Mouse (Mus musculus) 3T3-L1 (cell line): ENCODE data around the gene Grk6.
"Not testable (repeated sequence)": the region's sequence is repeated elsewhere in the genome, so short reads cannot be mapped to it uniquely, and the experiment has no call there.

Source experiments
- DNase-seq: peaks from one replicate; pipeline ENCODE4 v3.0.0-alpha.2; 2015; ENCODE audit warnings: low read depth, low spot score

Grk6 gene

DNA sequence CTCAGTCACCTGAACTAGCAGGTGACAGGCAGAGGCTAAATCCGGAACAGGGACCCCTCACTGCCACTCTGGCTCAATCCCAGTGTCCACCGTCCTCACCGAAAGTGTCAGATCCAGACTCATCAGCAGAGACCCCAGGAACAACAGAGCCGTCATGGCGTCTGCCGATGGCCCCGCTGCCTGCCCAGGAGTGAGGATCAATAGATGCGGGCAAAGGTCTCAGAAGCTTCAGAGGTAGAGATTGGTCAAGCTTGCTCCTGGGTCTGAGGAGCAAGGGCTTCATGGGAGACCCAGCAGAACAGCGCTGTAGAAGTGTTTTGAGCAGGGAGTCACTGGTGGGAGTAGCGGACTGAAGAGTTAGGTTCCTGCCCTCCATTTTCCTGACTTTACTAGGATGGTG is 18.3 kb upstream of the Grk6 start, which contains the start of gene F12:
F12 (minus strand) TSS at position 181 of the 400 bp plus-strand sequence.
- no peak for DNase-seq

GRCm38 (mm10) chr13:55429226-55429888 is 15.5 kb upstream of the Grk6 start:
- DNase-seq, result no peak

GRCm38 (mm10) chr13:55430566-55430965 is 14.3 kb upstream of the Grk6 start:
- peak; percentile 54 for DNase-seq

DNA sequence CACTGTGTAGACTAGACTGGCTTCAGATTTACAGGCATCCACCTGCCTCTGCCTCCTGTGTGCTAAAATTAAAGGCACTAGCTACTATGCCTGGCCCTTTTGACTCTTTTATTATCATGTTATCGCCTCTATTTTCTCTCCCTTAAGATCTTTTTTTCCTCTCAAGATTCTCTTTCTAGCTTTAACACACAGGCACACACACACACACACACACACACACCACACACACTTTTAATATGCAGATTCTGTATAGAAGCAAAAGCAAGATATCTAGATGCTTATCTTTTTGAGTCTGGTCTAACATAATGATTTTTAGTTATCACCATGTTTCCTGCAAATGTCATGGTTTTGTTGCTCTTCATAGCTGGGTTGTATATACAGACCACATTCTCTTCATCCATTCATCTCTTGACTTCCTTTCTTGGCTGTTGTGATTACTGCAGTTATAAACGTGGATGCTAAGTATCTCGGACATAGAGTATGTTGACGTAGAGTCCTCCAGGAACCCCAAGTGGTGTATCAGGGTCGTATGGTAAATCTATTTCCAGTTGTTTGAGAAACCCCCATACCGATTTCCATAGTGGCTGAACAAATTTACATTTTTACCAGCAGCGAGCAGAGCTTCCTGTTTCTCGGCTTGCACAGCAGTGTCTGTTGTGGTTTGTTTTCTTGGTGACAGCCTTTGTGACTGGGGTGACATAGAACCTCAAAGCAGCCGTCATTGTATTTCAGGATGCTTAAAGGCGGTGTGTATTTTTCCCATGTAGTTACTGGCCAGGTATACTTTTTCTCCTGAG is 12.8 kb upstream of the Grk6 start:
- DNase-seq, result no peak

- DNase-seq, result not testable (repeated sequence)
Observed at GRCm38 (mm10) chr13:55437111-55437629, 7.7 kb upstream of the Grk6 start.

GRCm38 (mm10) chr13:55443799-55444285 is 1.0 kb upstream of the Grk6 start:
- DNase-seq, result no peak

- DNase-seq, result no peak
Observed at GRCm38 (mm10) chr13:55444286-55444936, 461 bp upstream of the Grk6 start.

DNA sequence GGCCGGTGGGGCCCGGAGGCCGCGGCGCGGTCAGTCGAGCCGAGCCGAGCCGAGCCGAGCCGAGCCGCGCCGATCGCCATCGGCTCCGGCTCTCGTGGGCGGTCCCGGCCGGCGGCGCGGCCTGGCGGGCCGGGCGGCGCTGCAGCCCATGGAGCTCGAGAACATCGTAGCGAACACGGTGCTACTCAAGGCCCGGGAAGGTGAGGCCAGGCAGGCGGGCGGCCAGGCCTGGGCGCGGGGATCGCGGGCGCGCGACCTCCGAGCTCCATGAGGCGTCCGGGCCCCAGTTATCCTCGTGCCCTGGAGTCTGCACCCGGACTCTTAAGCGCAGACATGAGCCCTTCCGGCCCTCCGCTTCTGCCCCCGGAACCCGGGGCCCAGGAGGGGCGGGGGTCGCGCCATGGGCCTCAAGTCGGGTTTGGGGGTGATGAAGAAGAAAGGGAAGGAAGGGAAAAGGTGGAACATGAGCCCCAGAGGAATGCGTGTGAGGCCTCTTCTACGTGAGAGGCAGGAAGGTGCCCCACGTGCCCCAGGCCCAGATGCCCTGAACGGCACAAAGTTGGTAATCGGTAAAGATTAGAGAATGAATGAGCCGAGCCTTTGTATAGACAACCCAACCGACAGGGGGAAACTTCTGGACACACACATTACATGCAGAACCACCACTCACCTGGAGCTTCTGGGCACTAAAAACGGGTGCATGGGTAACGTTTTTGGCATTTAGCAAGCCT is 654 bp downstream of the Grk6 start:
- DNase-seq, result peak; percentile 43

GRCm38 (mm10) chr13:55446483-55447105 is 1.7 kb downstream of the Grk6 start:
- DNase-seq, result no peak

GRCm38 (mm10) chr13:55447543-55447943 is 2.7 kb downstream of the Grk6 start:
- DNase-seq, result no peak

- DNase-seq, result no peak
Observed at GRCm38 (mm10) chr13:55448131-55448530, 3.3 kb downstream of the Grk6 start.

DNA sequence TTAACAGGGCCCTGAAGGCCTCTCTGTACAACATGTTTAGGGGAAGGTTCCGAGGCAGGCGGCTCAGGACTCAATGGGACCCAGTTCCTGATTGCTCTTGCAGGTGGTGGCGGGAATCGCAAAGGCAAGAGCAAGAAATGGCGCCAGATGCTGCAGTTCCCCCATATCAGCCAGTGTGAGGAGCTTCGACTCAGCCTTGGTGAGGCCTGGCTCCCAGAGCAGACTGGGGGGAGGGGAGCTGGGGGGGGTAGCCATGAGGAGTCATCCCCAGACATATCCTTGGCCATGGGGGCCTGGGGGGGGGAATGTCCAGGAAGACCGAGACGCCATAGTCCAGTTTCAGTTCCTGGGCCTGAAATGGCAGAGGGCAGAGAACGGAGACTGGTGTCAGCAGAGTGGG is 4.3 kb downstream of the Grk6 start:
- no peak for DNase-seq

DNA sequence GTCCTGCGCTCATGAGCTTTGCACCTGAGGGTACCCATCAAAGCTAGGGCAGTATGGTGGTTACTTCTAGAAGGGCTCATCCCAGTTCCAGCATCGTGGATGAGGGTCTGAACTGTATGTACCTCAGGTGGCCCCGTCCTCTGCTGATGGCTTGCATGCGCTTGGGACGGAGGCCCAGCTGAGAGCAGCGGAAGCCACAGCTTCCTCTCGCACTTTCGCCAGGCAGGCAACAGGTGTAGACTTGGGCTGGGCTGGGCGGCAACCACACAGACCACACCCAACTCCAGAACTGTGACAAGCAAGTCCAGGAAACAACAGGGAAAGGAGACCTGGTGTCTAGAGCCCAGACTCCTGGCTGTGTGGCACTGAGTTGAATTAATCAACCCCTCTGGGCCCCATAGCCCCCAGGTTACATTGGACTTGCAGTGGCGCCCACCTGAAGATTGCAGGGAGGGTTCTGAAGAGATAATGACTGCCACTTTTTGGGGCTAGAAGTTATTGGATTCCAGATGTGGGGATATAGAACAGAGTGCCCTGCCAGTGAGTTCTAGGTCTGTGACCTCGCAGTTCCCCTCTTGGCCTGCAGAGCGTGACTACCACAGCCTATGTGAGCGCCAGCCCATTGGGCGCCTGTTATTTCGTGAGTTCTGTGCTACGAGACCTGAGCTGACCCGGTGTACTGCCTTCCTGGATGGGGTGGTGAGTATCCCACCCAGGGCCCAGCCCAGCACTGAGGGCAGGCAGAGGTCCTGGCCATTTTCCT is 5.0 kb downstream of the Grk6 start:
- DNase-seq, result peak; percentile 51

DNA sequence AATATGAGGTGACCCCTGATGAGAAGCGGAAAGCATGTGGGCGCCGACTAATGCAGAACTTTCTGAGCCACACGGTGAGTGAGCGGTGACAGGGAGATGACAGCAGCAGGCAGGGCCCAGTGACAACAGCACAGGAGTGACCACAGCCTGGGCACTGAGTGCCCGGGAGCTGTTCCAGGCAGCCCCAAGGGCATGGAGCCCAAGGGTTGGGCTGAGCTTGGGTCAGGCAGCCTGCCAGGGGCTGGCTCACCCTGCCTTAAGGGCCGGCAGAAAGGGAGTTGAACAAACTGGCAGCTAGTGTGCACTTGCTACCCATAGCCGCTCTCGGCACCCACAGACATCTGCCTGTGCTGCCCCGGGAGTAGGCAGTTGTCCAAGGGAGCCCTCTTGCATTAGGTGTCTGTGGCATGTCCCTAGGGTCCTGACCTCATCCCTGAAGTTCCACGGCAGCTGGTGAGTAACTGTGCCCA is 5.7 kb downstream of the Grk6 start:
- DNase-seq, result peak; percentile 82

DNA sequence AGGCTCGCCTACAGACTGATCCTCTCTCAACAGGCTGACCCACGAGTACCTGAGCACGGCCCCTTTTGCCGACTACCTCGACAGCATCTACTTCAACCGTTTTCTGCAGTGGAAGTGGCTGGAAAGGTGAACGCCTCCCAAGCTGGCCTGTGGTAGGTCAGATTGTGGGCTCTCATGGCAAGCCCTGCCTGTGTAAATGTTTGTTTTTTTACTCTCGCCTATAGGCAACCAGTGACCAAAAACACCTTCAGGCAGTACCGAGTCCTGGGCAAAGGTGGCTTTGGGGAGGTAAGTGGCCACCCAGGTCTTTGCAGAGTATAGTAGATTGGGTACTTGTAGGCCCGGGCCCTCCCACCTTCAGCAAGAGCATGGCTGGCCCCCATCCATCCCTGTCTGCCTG is 6.4 kb downstream of the Grk6 start:
- no peak for DNase-seq

GRCm38 (mm10) chr13:55451785-55452549 is 7.1 kb downstream of the Grk6 start:
- DNase-seq, result no peak

GRCm38 (mm10) chr13:55462965-55463364 is 18.1 kb downstream of the Grk6 start:
- DNase-seq, result no peak

DNA sequence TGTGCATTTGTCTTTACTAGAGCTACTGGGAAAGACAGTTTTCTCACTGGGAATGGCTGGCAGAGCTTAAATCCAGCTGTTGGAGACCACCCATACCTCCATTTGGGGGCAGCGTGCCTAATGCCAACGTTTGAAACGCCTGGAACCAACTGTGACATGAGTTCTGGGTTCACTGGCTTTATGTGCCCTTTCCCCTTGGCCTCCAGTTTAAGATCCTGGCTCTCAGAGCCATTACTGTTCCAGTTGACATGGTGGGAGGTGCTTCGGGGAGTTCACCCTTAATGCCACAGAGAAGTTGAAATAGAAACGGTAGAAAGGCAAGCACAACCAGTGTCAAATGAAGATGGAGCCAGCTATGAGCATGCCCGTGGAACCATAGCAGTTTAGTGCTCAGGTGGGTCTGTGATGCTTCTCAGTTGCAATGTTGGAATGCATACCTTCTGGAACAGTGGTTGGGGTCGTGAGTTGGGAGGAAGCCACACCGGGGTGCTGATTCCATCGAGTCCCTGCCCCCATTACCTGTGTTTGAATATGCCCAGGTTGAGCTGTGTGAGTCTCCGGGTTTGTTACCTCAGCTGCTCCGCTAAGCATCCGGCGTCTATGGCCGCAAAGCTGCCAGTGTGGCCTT is 18.6 kb downstream of the Grk6 start:
- no peak for DNase-seq
